Mouse (Mus musculus): ENCODE measurements around the gene Atp13a1. TPM values are rescaled to one million over a fixed set of nuclear protein-coding genes. Genes with fewer than 3 reads are reported as not detected.

Gene Atp13a1
- polyA plus RNA-seq, 2 experiments, result 14.1 to 19.6 TPM

DNA sequence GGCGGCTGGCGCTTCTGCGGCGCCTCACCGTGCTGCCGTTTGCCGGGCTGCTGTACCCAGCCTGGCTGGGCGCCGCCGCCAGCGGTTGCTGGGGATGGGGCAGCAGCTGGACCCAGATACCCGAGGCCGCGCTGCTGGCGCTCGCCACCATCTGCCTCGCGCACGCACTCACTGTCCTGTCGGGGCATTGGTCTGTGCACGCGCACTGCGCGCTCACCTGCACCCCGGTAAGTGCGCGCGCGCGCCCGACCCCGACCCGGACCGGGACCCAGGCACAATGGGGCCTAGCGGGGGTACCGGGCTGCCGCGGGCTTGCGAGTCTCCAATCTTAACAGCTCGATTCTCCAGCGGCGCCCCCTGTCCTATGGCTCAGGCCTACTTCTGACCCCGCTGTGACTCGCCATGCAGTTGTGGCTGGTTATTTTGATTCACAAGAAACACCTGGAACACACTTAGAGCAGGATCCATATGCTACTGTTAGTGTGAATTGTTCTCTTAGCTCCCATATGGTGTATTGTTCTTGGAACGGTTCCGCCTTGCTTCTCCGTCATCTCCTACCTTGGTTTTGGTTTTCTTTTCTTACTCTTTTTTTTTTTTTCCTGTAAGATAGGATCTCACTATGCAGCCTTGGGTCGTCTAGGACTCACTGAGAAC lies 579 bp downstream of the Atp13a1 start:
- peak overlapping the region; percentile 77 for H3K4me2 ChIP-seq (ENCODE audit: low read depth)

DNA sequence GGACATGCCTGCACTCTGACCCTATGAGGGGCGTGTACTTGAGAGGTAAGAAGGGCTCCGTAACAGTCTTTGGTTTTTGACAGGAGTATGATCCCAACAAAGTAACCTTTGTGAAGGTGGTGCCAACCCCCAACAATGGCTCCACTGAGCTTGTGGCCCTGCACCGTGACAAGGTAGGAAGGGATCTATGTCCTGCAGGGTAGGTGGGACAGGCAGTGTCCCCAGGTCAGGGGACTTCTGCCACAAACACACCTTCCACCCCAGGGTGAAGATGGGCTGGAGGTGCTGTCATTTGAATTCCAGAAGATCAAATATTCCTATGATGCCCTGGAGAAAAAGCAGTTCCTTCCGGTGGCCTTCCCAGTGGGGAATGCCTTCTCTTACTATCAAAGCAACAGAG lies 2.7 kb downstream of the Atp13a1 start:
- no peak for ATAC-seq (ENCODE audit: insufficient read depth)
- Histone ChIP-seq H3K36me3 (replicated peaks; ENCODE audit: control insufficient read depth, insufficient read depth, low read depth) (peaks cover 47% of the 10 kb centered on the region), H3K27me3 (ENCODE audit: control insufficient read depth, insufficient read depth, low read length) (no peaks in the 10 kb centered on the region), H3K4me1 (replicated peaks; ENCODE audit: control insufficient read depth in 2 of 2, insufficient read depth in 2 of 2, low read length in 1 of 2) (peaks cover 16 to 21% of the 10 kb centered on the region in 2 experiments), H3K4me2 (ENCODE audit: low read depth) (no peak overlapping the region), H3K9me3 (ENCODE audit: control insufficient read depth, low read length) (no peaks in the 10 kb centered on the region), H3K9ac (replicated peaks) (no peak overlapping the region), H3K4me3 (ENCODE audit: insufficient read depth in 1 of 2, low read depth in 2 of 2, low read length in 2 of 2) (no peak overlapping the region), H3K27ac (no peak overlapping the region)
- DNase-seq (ENCODE audit: low read depth in 3 of 3, low spot score in 3 of 3), result no peak
- 88% methylated on average over 4 of the region's 4 CpGs for WGBS (ENCODE audit: insufficient replicate concordance)
- TF ChIP-seq EP300 (IDR thresholded peaks at IDR 0.05; ENCODE audit: low read depth), result no peak
- no peak for TF ChIP-seq CTCF (IDR thresholded peaks at IDR 0.05; ENCODE audit: low read depth)

More for the DNA sequence above, 579 bp downstream of the Atp13a1 start:
- Histone ChIP-seq H3K4me1 (replicated peaks; ENCODE audit: control insufficient read depth in 2 of 2, insufficient read depth in 2 of 2, low read length in 1 of 2) (peaks cover 16 to 21% of the 10 kb centered on the region in 2 experiments), H3K27ac (peak overlapping the region; percentile 53), H3K9me3 (ENCODE audit: control insufficient read depth, low read length) (no peaks in the 10 kb centered on the region), H3K4me3 (ENCODE audit: insufficient read depth in 1 of 2, low read depth in 2 of 2, low read length in 2 of 2) (peak overlapping the region; percentile 93 to 98), H3K9ac (replicated peaks) (peak overlapping the region; percentile 89), H3K36me3 (replicated peaks; ENCODE audit: control insufficient read depth, insufficient read depth, low read depth) (peaks cover 27% of the 10 kb centered on the region), H3K27me3 (ENCODE audit: control insufficient read depth, insufficient read depth, low read length) (no peaks in the 10 kb centered on the region)
- DNase-seq (ENCODE audit: low read depth in 3 of 3, low spot score in 3 of 3), result peak in 1 of 3 experiments; percentile 39
- TF ChIP-seq CTCF (IDR thresholded peaks at IDR 0.05; ENCODE audit: low read depth) (0 out of 2 replicates have a peak, but pooled peaks have one; percentile 8), EP300 (IDR thresholded peaks at IDR 0.05; ENCODE audit: low read depth) (no peak)
- WGBS (ENCODE audit: insufficient replicate concordance), result under 1% methylated on average over 41 of the region's 48 CpGs
- ATAC-seq (ENCODE audit: insufficient read depth), result peak; percentile 68

DNA sequence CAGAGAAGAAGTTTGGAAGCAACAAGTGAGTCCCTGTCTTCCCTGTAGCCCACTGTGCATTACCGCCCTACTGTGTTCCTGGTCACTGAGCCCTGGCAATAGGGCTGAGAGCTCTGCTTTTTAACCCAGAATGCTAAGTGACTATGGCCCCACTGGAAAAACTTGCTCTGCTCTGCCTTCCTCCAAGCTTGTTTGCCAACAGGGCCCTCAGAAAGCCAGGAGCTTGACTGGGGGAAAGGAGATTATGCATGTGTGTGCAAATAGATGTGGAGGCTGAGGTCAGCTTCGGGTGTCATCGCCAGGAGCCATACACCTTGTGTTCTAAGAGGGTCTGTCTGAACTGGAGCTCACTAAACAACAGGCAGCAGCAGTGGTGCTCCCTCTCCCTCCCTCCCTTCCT lies 3.1 kb downstream of the Atp13a1 start:
- Histone ChIP-seq H3K9me3 (ENCODE audit: control insufficient read depth, low read length) (no peaks in the 10 kb centered on the region), H3K27me3 (ENCODE audit: control insufficient read depth, insufficient read depth, low read length) (no peaks in the 10 kb centered on the region), H3K27ac (no peak overlapping the region), H3K9ac (replicated peaks) (no peak overlapping the region), H3K4me1 (replicated peaks; ENCODE audit: control insufficient read depth in 2 of 2, insufficient read depth in 2 of 2, low read length in 1 of 2) (peaks cover 16 to 19% of the 10 kb centered on the region in 2 experiments), H3K4me2 (ENCODE audit: low read depth) (no peak overlapping the region), H3K4me3 (ENCODE audit: insufficient read depth in 1 of 2, low read depth in 2 of 2, low read length in 2 of 2) (no peak overlapping the region), H3K36me3 (replicated peaks; ENCODE audit: control insufficient read depth, insufficient read depth, low read depth) (peaks cover 51% of the 10 kb centered on the region)
- no peak for TF ChIP-seq EP300 (IDR thresholded peaks at IDR 0.05; ENCODE audit: low read depth)
- WGBS (ENCODE audit: insufficient replicate concordance), result 90% methylated on average over 3 of the region's 3 CpGs
- ATAC-seq (ENCODE audit: insufficient read depth), result no peak
- no peak for DNase-seq (ENCODE audit: low read depth in 3 of 3, low spot score in 3 of 3)

DNA sequence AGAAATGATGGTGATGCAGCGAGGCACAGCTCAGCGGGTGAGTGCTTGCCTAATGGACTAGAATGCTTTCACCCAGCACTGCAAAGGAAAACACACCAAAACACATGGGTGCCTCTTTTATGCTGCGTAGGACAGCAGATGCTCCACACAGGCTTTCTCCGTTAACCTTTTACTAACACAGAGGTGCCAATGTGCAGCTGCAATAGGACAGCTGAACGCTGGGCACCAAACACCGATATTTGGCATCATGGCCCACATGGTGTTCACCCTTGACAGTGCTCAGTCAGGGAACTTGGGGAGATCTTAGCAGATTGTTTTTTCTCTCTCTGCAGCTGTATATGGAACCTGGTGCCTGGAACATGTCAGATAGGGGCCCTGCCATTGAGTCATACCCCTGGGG lies 3.9 kb downstream of the Atp13a1 start:
- H3K4me3 ChIP-seq (ENCODE audit: insufficient read depth in 1 of 2, low read depth in 2 of 2, low read length in 2 of 2), result no peak overlapping the region
- H3K4me1 ChIP-seq (replicated peaks; ENCODE audit: control insufficient read depth in 2 of 2, insufficient read depth in 2 of 2, low read length in 1 of 2), result peaks cover 11% of the 10 kb centered on the region in 2 experiments
- peaks cover 58% of the 10 kb centered on the region for H3K36me3 ChIP-seq (replicated peaks; ENCODE audit: control insufficient read depth, insufficient read depth, low read depth)
- WGBS (ENCODE audit: insufficient replicate concordance), result 87% methylated on average over 6 of the region's 6 CpGs
- DNase-seq (ENCODE audit: low read depth in 3 of 3, low spot score in 3 of 3) (no peak), ATAC-seq (ENCODE audit: insufficient read depth) (no peak)
- no peak overlapping the region for H3K27ac ChIP-seq
- H3K9me3 ChIP-seq (ENCODE audit: control insufficient read depth, low read length), result no peaks in the 10 kb centered on the region
- no peaks in the 10 kb centered on the region for H3K27me3 ChIP-seq (ENCODE audit: control insufficient read depth, insufficient read depth, low read length)
- no peak overlapping the region for H3K4me2 ChIP-seq (ENCODE audit: low read depth)
- H3K9ac ChIP-seq (replicated peaks), result no peak overlapping the region
- TF ChIP-seq CTCF (IDR thresholded peaks at IDR 0.05; ENCODE audit: low read depth), result no peak
- no peak for TF ChIP-seq EP300 (IDR thresholded peaks at IDR 0.05; ENCODE audit: low read depth)

DNA sequence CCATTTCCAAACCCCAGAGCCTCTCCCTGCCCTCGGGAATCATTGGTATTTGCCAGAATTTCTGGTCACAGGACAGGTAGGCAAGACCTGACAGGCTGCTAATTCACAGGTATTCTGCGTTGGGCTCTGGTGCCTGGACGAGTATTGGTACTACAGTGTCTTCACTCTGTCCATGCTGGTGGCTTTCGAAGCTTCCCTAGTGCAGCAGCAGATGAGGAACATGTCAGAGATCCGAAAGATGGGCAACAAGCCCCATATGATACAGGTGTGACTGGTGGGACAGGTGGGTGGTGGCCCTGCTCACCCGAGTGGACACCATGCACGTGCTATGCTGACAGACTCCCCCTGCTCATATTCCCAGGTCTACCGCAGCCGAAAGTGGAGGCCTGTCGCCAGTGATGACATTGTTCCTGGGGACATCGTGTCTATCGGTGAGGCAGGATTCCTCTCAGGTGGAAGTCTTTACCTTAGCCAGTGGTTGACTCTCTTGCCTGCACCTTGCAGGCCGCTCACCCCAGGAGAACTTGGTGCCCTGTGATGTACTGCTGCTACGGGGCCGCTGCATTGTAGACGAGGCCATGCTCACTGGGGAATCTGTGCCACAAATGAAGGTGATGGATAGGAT lies 5.9 kb downstream of the Atp13a1 start:
- Histone ChIP-seq H3K4me1 (replicated peaks; ENCODE audit: control insufficient read depth in 2 of 2, insufficient read depth in 2 of 2, low read length in 1 of 2) (peaks cover 8 to 10% of the 10 kb centered on the region in 2 experiments), H3K4me2 (ENCODE audit: low read depth) (no peak overlapping the region), H3K27me3 (ENCODE audit: control insufficient read depth, insufficient read depth, low read length) (no peaks in the 10 kb centered on the region), H3K9ac (replicated peaks) (no peak overlapping the region), H3K27ac (no peak overlapping the region), H3K36me3 (replicated peaks; ENCODE audit: control insufficient read depth, insufficient read depth, low read depth) (peaks cover 74% of the 10 kb centered on the region), H3K9me3 (ENCODE audit: control insufficient read depth, low read length) (no peaks in the 10 kb centered on the region), H3K4me3 (ENCODE audit: insufficient read depth in 1 of 2, low read depth in 2 of 2, low read length in 2 of 2) (no peak overlapping the region)
- no peak for TF ChIP-seq EP300 (IDR thresholded peaks at IDR 0.05; ENCODE audit: low read depth)
- no peak for TF ChIP-seq CTCF (IDR thresholded peaks at IDR 0.05; ENCODE audit: low read depth)
- WGBS (ENCODE audit: insufficient replicate concordance), result 88% methylated on average over 16 of the region's 16 CpGs
- ATAC-seq (ENCODE audit: insufficient read depth), result no peak
- DNase-seq (ENCODE audit: low read depth in 3 of 3, low spot score in 3 of 3), result no peak
